Mouse (Mus musculus): ENCODE results near the gene Slco2a1. TPM values are rescaled to one million over a fixed set of nuclear protein-coding genes. Genes with fewer than 3 reads are reported as not detected.
A peak's percentile ranks its signal among the peaks of the same experiment; 100 is the strongest.

Gene Slco2a1
- polyA plus RNA-seq, 1 experiment: 0.52 TPM

GRCm38 (mm10) chr9:102981791-102982190, 6.7 kb upstream of the Slco2a1 start:
- DNase-seq (ENCODE audit: extremely low spot score in 1 of 2, low spot score in 1 of 2): no peak

GRCm38 (mm10) chr9:102982376-102982775, 6.1 kb upstream of the Slco2a1 start:
- no peak for DNase-seq (ENCODE audit: extremely low spot score in 1 of 2, low spot score in 1 of 2)

GRCm38 (mm10) chr9:102985111-102985510, 3.4 kb upstream of the Slco2a1 start:
- DNase-seq (ENCODE audit: extremely low spot score in 1 of 2, low spot score in 1 of 2): no peak

- DNase-seq (ENCODE audit: extremely low spot score in 1 of 2, low spot score in 1 of 2): no peak
These were observed 2.6 kb upstream of the Slco2a1 start for GRCm38 (mm10) chr9:102985939-102986338.

- no peak for DNase-seq (ENCODE audit: extremely low spot score in 1 of 2, low spot score in 1 of 2)
These were observed 2.0 kb downstream of the Slco2a1 start for GRCm38 (mm10) chr9:102990306-102991133.

GRCm38 (mm10) chr9:102991134-102991406, 2.6 kb downstream of the Slco2a1 start:
- no peak for DNase-seq (ENCODE audit: extremely low spot score in 1 of 2, low spot score in 1 of 2)

- DNase-seq (ENCODE audit: extremely low spot score in 1 of 2, low spot score in 1 of 2): no peak
These were observed 4.4 kb downstream of the Slco2a1 start for GRCm38 (mm10) chr9:102992877-102993276.

GRCm38 (mm10) chr9:102993764-102994163, 5.3 kb downstream of the Slco2a1 start:
- DNase-seq (ENCODE audit: extremely low spot score in 1 of 2, low spot score in 1 of 2): no peak

- no peak for DNase-seq (ENCODE audit: extremely low spot score in 1 of 2, low spot score in 1 of 2)
These were observed 7.5 kb downstream of the Slco2a1 start for GRCm38 (mm10) chr9:102995800-102996635.

GRCm38 (mm10) chr9:103000384-103000783, 11.9 kb downstream of the Slco2a1 start:
- no peak for DNase-seq (ENCODE audit: extremely low spot score in 1 of 2, low spot score in 1 of 2)

GRCm38 (mm10) chr9:103004343-103004742, 15.8 kb downstream of the Slco2a1 start:
- DNase-seq (ENCODE audit: extremely low spot score in 1 of 2, low spot score in 1 of 2): no peak

- no peak for DNase-seq (ENCODE audit: extremely low spot score in 1 of 2, low spot score in 1 of 2)
These were observed 19.2 kb downstream of the Slco2a1 start for GRCm38 (mm10) chr9:103007699-103008078.

GRCm38 (mm10) chr9:103008079-103008855, 19.8 kb downstream of the Slco2a1 start:
- DNase-seq (ENCODE audit: extremely low spot score in 1 of 2, low spot score in 1 of 2): no peak

GRCm38 (mm10) chr9:103010161-103010560, 21.6 kb downstream of the Slco2a1 start:
- no peak for DNase-seq (ENCODE audit: extremely low spot score in 1 of 2, low spot score in 1 of 2)

GRCm38 (mm10) chr9:103013366-103013765, 24.9 kb downstream of the Slco2a1 start:
- peak in 1 of 2 experiments; percentile 70 for DNase-seq (ENCODE audit: extremely low spot score in 1 of 2, low spot score in 1 of 2)

- DNase-seq (ENCODE audit: extremely low spot score in 1 of 2, low spot score in 1 of 2): no peak
These were observed 26.2 kb downstream of the Slco2a1 start for GRCm38 (mm10) chr9:103014686-103015085.

- DNase-seq (ENCODE audit: extremely low spot score in 1 of 2, low spot score in 1 of 2): no peak
These were observed 35.6 kb downstream of the Slco2a1 start for GRCm38 (mm10) chr9:103024116-103024515.

GRCm38 (mm10) chr9:103027150-103027889, 38.8 kb downstream of the Slco2a1 start:
- no peak for DNase-seq (ENCODE audit: extremely low spot score in 1 of 2, low spot score in 1 of 2)

GRCm38 (mm10) chr9:103029012-103029411, 40.5 kb downstream of the Slco2a1 start:
- no peak for DNase-seq (ENCODE audit: extremely low spot score in 1 of 2, low spot score in 1 of 2)

GRCm38 (mm10) chr9:103030041-103030440, 41.5 kb downstream of the Slco2a1 start:
- DNase-seq (ENCODE audit: extremely low spot score in 1 of 2, low spot score in 1 of 2): no peak

Data from frontal cortex, adult 2 months (tissue).